Mouse (Mus musculus) midbrain, postnatal 0 days (tissue): Measurements from ENCODE around the gene Gne. TPM values are rescaled to one million over a fixed set of nuclear protein-coding genes. Genes with fewer than 3 reads are reported as not detected.

ENCODE experiments used
- ATAC-seq: fragments of 200-750 bp; cut with Nextera tagmentation; 2 replicates; pipeline ENCODE4 v1.8.0; 2017; ENCODE audit warnings: moderate number of reproducible peaks, mild to moderate bottlenecking, moderate TSS enrichment, moderate library complexity; ENCODE audit not compliant: low FRiP score
- DNase-seq: peaks from one replicate; pipeline ENCODE4 v3.0.0-alpha.2; 2015; ENCODE audit warnings: low spot score
- H3K27ac ChIP-seq: fragments of 300-500 bp; sonication (generic); 2 replicates; pipeline ENCODE4 v1.5.1; 2014; ENCODE audit warnings: low read depth, mild to moderate bottlenecking, low read length, mixed read lengths
- H3K27me3 ChIP-seq: fragments of 300-500 bp; sonication (generic); 2 replicates; pipeline ENCODE4 v1.6.1; 2014; ENCODE audit warnings: low read length, control low read depth, mixed read lengths; ENCODE audit not compliant: insufficient read depth
- H3K36me3 ChIP-seq: fragments of 300-500 bp; sonication (generic); 2 replicates; pipeline ENCODE4 v1.6.1; 2014; ENCODE audit warnings: low read length, control low read depth, mixed read lengths; ENCODE audit not compliant: insufficient read depth
- H3K4me1 ChIP-seq: fragments of 300-500 bp; sonication (generic); 2 replicates; pipeline ENCODE4 v1.6.1; 2014; ENCODE audit warnings: mild to moderate bottlenecking, control low read depth, antibody characterized with exemption, low read length, mixed read lengths; ENCODE audit not compliant: insufficient read depth
- H3K4me2 ChIP-seq: fragments of 300-500 bp; sonication (generic); 2 replicates; pipeline ENCODE4 v1.6.1; 2014; ENCODE audit warnings: low read depth, mild to moderate bottlenecking, low read length, mixed read lengths; ENCODE audit not compliant: poor library complexity, severe bottlenecking
- H3K4me3 ChIP-seq: fragments of 300-500 bp; sonication (generic); 2 replicates; pipeline ENCODE4 v1.5.1; 2014; ENCODE audit warnings: low read depth, mild to moderate bottlenecking, low read length, moderate library complexity
- H3K9ac ChIP-seq: fragments of 300-500 bp; sonication (generic); replicated peaks from 2 replicates; pipeline ENCODE4 v1.6.1; 2014; ENCODE audit warnings: mild to moderate bottlenecking, low read length, moderate library complexity, mixed read lengths; ENCODE audit not compliant: poor library complexity, severe bottlenecking
- H3K9me3 ChIP-seq: fragments of 300-500 bp; sonication (generic); 2 replicates; pipeline ENCODE4 v1.6.1; 2016; ENCODE audit warnings: low read length, control low read depth
- CTCF ChIP-seq: IDR thresholded peaks from 2 replicates; pipeline ENCODE4 v1.5.1; 2016; ENCODE audit warnings: antibody characterized with exemption, mild to moderate bottlenecking
- WGBS: fragments of 180-500 bp; shearing (Covaris S2); extraction: QIAGEN DNeasy Blood & Tissue Kit; methylation state at CpG from one replicate; pipeline ENCODE4 v1.1.7; 2014; 5-methylcytosine and 5-hydroxymethylcytosine counted together
- polyA plus RNA-seq: library from polyadenylated mRNA; unstranded; fragments of >200 nt; fragmentation: Nextera tagmentation; extraction: Ambion mirVana; gene quantifications from 2 replicates; pipeline ENCODE4 v1.2.1, GENCODE M21; 2015
- total RNA-seq: library from RNA; depleted of rRNA; stranded (reverse); fragments of >200 nt; gene quantifications from 2 replicates; pipeline ENCODE4 v1.2.3, GENCODE M21; 2014; rRNA removed

The Gne gene
- total RNA-seq (37.6 and 42.4 TPM in 2 replicates), polyA plus RNA-seq (26.8 and 27.7 TPM in 2 replicates)

GRCm38 (mm10) chr4:44083945-44084344, at the start of gene Gne:
Gne (minus strand) TSS chr4:44084177.
- 25% methylated on average over 11 of the region's 11 CpGs for WGBS
- Histone ChIP-seq H3K9ac (no peak within 1 kb of the TSS), H3K9me3 (no peaks in the 10 kb centered on the region), H3K4me3 (no peak within 1 kb of the TSS), H3K4me2 (no peak within 1 kb of the TSS), H3K27me3 (no peaks in the 10 kb centered on the region), H3K36me3 (no peaks in the 10 kb centered on the region), H3K4me1 (no peaks in the 10 kb centered on the region), H3K27ac (no peak within 1 kb of the TSS)
- TF ChIP-seq CTCF: no peak
- ATAC-seq: no peak
- DNase-seq: no peak

DNA sequence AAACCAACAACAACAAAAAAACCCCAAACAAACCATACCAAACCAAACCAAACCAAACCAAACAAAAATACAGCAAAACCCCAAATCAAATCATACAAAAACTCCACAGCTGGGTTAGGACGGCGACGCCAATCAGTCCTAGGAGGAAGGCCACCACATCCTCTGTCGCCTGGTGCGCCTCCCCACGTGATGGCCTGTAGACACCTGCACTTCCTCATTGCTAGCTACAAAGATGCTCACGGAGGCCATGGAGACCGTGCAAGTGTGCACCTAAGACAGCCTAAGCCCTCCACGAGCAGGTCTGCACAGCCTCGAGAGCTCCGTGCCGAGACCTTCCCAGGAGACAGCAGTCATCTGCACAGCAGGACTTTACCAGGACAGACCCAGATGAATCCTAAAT, 42.8 kb upstream of the Gne start:
- Histone ChIP-seq H3K9me3 (no peaks in the 10 kb centered on the region), H3K36me3 (peaks cover 42% of the 10 kb centered on the region), H3K9ac (no peak overlapping the region), H3K27ac (no peak overlapping the region), H3K4me1 (no peaks in the 10 kb centered on the region), H3K4me2 (no peak overlapping the region), H3K27me3 (no peaks in the 10 kb centered on the region), H3K4me3 (no peak overlapping the region)
- WGBS: 95% methylated on average over 12 of the region's 12 CpGs
- DNase-seq: no peak
- TF ChIP-seq CTCF: no peak
- ATAC-seq: no peak

DNA sequence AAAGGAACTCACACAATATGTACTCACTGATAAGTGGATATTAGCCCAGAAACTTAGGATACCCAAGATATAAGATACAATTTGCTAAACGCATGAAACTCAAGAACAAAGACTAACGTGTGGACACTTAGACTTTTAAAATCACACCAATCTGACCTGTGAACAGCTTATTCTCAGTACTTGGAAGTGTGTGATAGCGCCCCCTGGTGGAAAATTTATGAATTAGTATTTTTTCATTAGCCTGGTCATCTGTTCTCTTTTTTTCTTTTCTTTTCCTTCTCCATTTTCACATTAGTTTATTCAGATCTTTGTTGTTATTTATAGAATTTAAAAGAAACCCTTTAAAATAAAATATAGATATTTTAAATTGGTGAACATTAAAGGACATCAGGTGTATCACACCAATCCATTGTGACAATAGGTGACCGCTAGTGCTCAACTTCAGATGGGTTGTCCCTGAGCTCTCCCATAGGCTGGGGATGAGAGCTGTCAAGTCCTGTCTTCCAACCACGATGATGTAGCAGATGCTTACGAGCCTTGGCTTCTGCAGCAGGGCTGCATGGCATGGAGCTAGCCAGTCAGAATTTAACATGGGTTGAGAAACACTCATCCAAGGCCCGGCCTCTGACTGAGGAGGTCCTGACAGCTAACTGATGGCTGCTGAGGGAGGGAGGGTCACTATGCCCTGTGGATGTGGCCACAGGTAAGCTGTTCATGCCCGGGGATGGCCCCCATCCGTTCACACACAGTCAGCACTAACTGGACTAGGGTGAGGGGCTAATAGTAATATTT, 35.6 kb upstream of the Gne start:
- no peak overlapping the region for H3K27ac ChIP-seq
- no peak overlapping the region for H3K4me3 ChIP-seq
- WGBS: 52% methylated on average over 9 of the region's 9 CpGs
- H3K36me3 ChIP-seq: peaks cover 5% of the 10 kb centered on the region; the same call in 1 of the 2 replicates
- H3K9ac ChIP-seq: no peak overlapping the region
- H3K27me3 ChIP-seq: no peaks in the 10 kb centered on the region
- DNase-seq (peak; percentile 63), ATAC-seq (no peak)
- peak; percentile 71 for TF ChIP-seq CTCF
- H3K9me3 ChIP-seq: no peaks in the 10 kb centered on the region
- H3K4me1 ChIP-seq: no peaks in the 10 kb centered on the region
- H3K4me2 ChIP-seq: no peak overlapping the region

DNA sequence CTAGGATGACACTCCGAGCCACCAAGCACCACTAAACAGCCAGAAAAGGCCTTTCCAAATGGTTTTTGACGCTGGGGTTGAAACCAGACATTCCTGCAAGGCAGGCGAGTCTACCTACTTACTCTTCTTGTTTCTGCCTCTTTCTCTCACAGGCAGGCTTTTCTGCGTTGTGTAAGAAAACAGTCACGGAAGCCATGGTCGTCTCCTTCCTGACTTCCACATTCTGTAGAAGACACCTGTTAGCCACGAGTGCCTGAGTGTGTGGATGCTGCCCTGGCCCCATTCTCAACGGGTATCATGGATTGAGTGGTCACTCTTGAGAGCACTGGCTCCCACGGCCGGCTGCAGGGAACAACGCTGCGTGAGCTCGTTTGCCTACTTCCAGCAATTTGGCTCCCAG, 31.1 kb upstream of the Gne start:
- H3K4me2 ChIP-seq: no peak overlapping the region

DNA sequence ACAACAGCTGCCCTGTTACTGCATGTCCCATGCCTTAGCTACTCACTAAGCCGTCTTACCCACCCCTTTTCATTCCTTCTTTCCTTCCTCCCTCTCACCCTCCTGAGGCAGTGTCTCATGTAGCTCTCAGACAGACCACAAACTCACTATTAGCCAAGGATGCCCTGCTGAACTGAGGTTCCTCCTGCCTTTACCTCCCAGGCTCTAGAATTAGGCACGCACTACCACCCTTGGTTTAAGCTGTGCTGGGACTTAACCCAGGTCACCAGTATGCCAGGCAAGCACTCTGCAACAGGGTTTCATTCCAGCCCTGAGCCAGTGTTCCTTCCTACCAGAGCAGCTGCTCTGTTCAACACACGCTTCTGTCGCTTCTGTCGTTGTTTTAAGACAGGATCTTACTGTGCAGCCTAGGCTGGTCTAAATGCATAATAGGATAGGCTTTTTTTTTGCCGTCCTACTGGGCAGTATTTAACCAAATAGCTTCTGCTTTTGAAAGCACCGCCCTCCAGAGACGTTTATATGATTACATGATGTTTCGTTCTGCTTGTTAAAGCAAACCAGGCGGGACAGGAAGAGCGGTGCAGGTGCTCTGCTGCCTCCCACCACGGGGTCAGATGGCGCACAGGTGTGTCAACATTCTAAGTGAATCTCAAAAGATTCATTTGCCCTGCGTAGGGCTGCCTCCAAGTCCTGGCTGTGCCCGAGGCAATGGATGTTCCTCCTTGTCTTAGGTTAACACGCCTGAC, 29.6 kb upstream of the Gne start:
- H3K4me3 ChIP-seq: no peak overlapping the region
- ATAC-seq: no peak

More for the DNA sequence above, 31.1 kb upstream of the Gne start:
- WGBS: 91% methylated on average over 13 of the region's 13 CpGs
- no peak for TF ChIP-seq CTCF
- H3K4me1 ChIP-seq: no peaks in the 10 kb centered on the region; the same call in 1 of the 2 replicates
- no peak overlapping the region for H3K4me3 ChIP-seq
- H3K9me3 ChIP-seq: no peaks in the 10 kb centered on the region
- H3K36me3 ChIP-seq: no peaks in the 10 kb centered on the region; the same call in 1 of the 2 replicates
- no peak overlapping the region for H3K9ac ChIP-seq
- H3K27ac ChIP-seq: no peak overlapping the region
- ATAC-seq (no peak), DNase-seq (no peak)
- no peaks in the 10 kb centered on the region for H3K27me3 ChIP-seq

DNA sequence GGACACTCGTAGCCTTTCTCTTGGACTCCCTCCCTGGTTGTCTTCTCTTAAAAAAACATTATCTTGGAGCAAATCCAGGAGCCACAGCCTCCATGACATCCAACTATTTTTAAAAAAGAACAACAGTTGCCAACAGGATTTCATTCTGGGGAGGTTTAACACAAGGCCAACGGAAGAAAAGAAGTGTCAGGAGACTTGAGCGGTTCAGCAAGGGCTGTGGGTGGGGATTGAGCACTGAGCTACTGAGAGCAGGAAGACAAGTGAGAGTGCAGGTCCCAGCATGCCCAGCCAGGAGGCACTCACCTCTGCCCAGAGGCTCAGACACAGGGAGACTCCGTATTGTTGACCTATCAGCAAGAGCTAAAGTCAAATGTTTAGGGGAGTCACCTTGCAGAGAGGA, 28.8 kb upstream of the Gne start:
- ATAC-seq (no peak), DNase-seq (no peak)
- Histone ChIP-seq H3K4me3 (no peak overlapping the region), H3K9me3 (no peaks in the 10 kb centered on the region), H3K4me1 (no peaks in the 10 kb centered on the region; the same call in 1 of the 2 replicates), H3K4me2 (no peak overlapping the region), H3K36me3 (no peaks in the 10 kb centered on the region; the same call in 1 of the 2 replicates), H3K9ac (no peak overlapping the region), H3K27me3 (no peaks in the 10 kb centered on the region), H3K27ac (no peak overlapping the region)
- no peak for TF ChIP-seq CTCF
- 30% methylated on average over 4 of the region's 4 CpGs for WGBS

More for the DNA sequence above, 29.6 kb upstream of the Gne start:
- no peak overlapping the region for H3K27ac ChIP-seq
- H3K9ac ChIP-seq: no peak overlapping the region
- no peaks in the 10 kb centered on the region for H3K9me3 ChIP-seq
- no peak for TF ChIP-seq CTCF
- no peaks in the 10 kb centered on the region; the same call in 1 of the 2 replicates for H3K4me1 ChIP-seq
- H3K4me2 ChIP-seq: no peak overlapping the region
- WGBS: 33% methylated on average over 16 of the region's 16 CpGs
- H3K36me3 ChIP-seq: no peaks in the 10 kb centered on the region; the same call in 1 of the 2 replicates
- H3K27me3 ChIP-seq: no peaks in the 10 kb centered on the region
- peak; percentile 9 for DNase-seq
